Mouse (Mus musculus): ENCODE results near the gene Tat. TPM values are rescaled to one million over a fixed set of nuclear protein-coding genes. Genes with fewer than 3 reads are reported as not detected.

Tat gene
- total RNA-seq, 2 experiments from 2014 or later = 0.31 TPM; not detected in 1

DNA sequence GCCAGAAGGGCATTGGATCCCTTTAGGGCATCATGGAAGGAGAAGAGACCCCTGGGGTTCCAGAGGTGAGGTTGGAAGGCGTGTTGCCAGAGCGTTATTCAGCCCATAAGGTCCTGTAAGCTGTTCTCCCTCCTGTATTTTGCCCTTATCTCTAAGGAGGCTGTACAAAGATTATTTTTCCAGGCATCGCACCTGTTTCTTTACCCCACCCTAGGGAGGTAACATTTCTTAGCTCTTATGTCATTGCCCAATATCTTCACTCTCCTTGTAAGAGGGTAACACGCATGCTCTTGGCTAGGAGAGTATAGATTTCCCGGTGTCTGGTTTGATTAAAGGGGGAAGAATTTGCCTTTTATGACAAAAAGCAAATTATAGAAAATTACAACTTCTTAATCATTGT, 49.4 kb downstream of the Tat start, which contains the start of gene Chst4:
Gene Chst4 (minus strand): TSS at position 82 of the 400 bp plus-strand sequence.
- no peak for DNase-seq (ENCODE audit: low spot score)

DNA sequence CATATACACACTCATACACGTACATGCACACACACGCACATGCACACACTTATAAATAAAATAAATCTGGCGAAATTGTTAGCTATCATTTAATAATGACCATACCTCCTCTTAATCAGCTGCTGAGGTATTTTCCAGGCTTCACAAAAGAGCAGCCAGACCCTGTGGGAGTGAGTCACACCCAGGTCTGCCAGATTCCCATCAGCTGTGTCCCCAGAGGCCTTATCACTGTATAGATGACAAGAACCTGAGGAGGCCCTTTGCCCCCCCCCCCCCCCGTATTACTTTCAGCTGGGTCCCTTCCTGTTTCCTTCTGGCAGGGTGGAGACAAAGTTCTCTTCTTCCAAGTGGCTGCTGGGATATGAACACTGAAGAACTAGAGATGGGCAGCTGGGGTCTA, 50.3 kb downstream of the Tat start:
- no peak for DNase-seq (ENCODE audit: low spot score)

Other genes with a start within 250 kb of the Tat start
- gene Ap1g1, start 211.9 kb upstream of the Tat start, total RNA-seq (2021) = 10 to 100 TPM; 28.2 to 37.0 TPM
- gene Phlpp2, start 121.9 kb upstream of the Tat start, total RNA-seq (2021) = 1 to 10 TPM; 1.8 to 2.3 TPM
- not detected for gene Marveld3, start 28.2 kb upstream of the Tat start, total RNA-seq (2021)
- gene Chst4, start 49.3 kb downstream of the Tat start, total RNA-seq (2021) = not detected
- gene Zfp612, start 89.3 kb downstream of the Tat start, total RNA-seq (2021) = 1 to 10 TPM; 5.1 to 6.5 TPM
- gene Gm21964, start 110.8 kb downstream of the Tat start, total RNA-seq (2021) = not detected
- gene Gm17720, start 112.3 kb downstream of the Tat start, total RNA-seq (2021) = not detected
- not detected for gene Calb2, start 177.8 kb downstream of the Tat start, total RNA-seq (2021)
- gene Cmtr2, start 225.2 kb downstream of the Tat start, total RNA-seq (2021) = 1 to 10 TPM; 3.3 to 3.4 TPM